Mouse (Mus musculus) kidney, adult 9 months (tissue): Measurements from ENCODE around the gene Mfsd13b.
"Not testable (repeated sequence)": the region's sequence is repeated elsewhere in the genome, so short reads cannot be mapped to it uniquely, and the experiment has no call there.

Source experiments
- DNase-seq: peaks from one replicate; pipeline ENCODE4 v3.0.0; 2022

Mfsd13b gene

DNA sequence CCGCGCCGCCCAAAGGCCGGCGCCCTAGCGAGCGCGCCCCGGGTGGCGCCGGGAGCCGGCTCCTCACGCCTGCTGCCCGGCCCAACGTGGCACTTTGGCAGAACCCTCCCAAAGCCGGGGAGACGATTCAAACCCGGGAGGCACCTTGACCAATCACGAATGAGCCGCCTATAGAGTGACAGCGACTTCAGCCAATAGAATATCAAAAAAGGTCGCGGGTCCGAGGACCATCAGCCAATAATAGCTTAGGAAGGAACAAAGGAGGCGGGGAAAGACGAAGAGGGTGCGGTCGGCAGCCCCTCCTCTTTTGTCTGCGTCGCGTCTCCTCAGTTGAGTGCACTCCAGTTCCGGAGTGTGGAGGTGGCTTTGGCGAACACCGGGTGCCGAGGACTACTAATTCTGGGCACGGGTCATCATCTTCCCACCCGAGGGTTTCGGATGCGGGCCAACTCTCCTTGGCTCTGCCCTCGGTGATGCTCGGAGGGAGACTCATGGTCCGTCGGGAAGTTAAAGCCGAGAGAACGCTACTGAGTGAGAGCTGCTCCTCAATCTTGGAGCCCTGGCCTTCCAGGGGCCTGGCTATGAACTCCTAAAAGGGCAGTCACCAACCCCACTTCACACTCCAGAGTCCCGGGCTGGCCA is at the start of gene Mfsd13b, which contains the start of gene Cdr2:
Gene Mfsd13b, plus strand, starts transcription at position 310 of the 642 bp plus-strand sequence.
Gene Cdr2, minus strand, starts transcription at position 113 of the 642 bp plus-strand sequence.
- DNase-seq = peak; percentile 99

GRCm38 (mm10) chr7:120933110-120933509 is 49.2 kb upstream of the Mfsd13b start:
- DNase-seq = no peak

DNA sequence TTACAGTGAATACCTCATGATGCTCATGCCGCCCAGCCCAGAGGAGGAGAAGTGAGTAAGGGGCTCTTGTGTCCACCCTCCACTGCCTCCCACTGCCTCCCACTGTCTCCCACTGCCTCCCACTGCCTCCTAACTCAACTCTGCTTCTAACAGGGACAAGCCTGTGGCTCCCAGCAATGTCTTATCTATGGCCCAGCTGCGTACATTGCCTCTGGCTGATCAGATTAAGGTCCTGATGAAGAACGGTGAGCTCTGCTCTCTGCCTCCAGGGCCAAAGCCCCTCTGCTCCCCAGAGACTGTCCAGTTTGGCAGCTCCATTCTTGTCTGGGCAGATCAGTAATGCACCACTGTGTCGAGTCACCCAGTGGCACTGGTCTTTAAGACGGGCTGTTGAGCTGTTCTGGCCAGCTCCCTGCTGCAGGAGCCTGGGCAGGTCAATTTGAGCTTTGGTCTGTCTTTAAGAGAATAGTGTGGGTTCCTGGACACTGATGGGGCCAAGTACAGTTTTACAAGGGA is 48.6 kb upstream of the Mfsd13b start:
- DNase-seq = no peak

GRCm38 (mm10) chr7:120934716-120935115 is 47.6 kb upstream of the Mfsd13b start:
- peak; percentile 81 for DNase-seq

GRCm38 (mm10) chr7:120936522-120936921 is 45.8 kb upstream of the Mfsd13b start:
- DNase-seq = no peak

- peak; percentile 53 for DNase-seq
Observed at GRCm38 (mm10) chr7:120938206-120938605, 44.1 kb upstream of the Mfsd13b start.

DNA sequence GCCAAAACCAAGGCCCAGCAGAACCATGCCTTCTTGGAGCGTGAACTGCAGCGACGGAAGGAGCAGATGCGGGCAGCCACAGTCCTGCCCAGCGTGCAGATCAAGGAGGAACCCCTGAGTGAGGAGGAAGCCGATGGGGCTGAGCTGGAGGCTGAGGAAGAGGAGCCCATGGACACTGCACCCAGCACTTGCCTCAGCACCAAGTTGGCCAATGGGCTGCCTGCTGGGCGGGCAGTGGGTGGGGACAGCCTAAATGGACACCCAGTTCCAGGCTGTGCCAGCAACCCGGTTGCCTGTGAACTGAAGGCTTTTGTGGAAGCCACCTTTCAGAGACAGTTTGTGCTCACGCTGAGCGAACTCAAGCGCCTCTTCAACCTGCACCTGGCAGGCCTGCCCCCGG is 42.0 kb upstream of the Mfsd13b start:
- DNase-seq = peak; percentile 92

- DNase-seq = no peak
Observed at GRCm38 (mm10) chr7:120941214-120941613, 41.1 kb upstream of the Mfsd13b start.

DNA sequence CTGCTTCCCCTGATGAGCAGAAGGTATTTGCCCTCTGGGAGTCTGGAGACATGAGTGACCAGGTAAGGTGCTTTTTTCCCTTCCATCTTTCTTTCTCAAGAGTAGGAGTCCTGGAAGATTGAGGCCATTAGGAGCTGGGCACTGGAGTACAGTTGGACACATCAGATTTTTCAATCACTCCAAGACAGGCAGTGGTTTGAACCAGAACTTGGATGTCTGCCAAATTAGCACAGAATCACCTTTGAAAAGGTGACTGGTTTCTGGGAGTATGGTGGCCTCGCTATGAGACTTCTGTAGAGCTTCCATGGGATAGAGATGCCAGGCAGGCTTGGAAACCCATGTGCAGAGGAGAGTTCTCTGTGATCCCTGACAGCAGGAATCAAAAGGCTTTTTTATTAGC is 39.8 kb upstream of the Mfsd13b start:
- peak; percentile 61 for DNase-seq

- peak; percentile 85 for DNase-seq
Observed at GRCm38 (mm10) chr7:120943936-120944509, 38.3 kb upstream of the Mfsd13b start.

DNA sequence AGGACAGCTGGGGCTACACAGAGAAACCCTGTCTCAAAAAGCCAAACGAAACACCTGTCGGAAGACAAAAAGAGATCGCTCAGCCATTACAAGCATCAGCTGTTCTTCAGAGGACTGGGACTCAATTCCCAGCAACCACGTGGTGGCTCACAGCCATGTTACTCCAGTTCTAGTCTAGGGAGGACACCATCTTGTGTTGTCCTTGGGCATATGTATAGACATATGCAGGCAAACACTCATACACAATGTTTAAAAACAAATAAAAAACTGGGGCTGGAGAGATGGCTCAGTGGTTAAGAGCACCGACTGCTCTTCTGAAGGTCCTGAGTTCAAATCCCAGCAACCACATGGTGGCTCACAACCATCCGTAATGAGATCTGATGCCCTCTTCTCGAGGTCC is 28.7 kb upstream of the Mfsd13b start:
- not testable (repeated sequence) for DNase-seq

- DNase-seq = no peak
Observed at GRCm38 (mm10) chr7:120960116-120960515, 22.2 kb upstream of the Mfsd13b start.

DNA sequence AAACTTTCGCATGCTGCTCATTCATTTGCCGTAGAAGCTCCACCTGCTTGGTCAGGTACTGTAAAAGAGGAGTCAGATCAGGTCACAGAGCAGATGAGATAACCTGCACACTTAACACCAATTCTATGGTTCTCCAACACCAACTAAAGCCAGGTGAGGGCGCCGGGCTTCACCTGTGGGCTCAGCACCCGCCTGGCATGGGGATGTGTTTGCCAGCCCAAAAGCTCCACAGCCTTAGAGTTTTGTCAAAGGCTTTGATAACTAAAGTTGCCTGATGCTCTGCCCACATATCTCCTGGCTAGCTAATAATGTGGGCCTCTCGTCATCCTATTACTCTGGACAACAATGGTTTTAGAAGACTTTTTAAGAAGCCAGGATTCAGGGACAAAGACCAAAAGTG is 21.7 kb upstream of the Mfsd13b start:
- peak; percentile 44 for DNase-seq

DNA sequence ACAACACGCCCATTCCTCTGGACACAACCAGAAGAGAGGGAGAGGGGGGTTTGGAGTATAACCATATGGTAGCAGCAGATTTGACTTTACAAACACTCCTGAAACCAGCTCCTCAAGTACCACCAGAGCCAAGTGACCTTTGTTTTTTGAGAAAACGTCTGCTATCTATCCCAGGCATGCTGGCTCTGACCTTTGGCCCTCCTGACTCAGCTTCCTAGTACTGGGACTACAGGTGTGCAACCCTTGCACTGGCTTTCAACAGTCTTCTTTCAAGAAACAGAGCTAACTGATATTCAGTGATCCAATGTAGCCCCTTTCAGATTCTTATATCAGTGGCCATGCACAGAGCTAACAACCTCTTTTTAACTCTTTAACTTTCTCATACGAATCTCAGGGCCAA is 20.4 kb upstream of the Mfsd13b start:
- peak; percentile 90 for DNase-seq

GRCm38 (mm10) chr7:120963126-120963525 is 19.2 kb upstream of the Mfsd13b start:
- no peak for DNase-seq

GRCm38 (mm10) chr7:120969221-120969620 is 13.1 kb upstream of the Mfsd13b start:
- no peak for DNase-seq

DNA sequence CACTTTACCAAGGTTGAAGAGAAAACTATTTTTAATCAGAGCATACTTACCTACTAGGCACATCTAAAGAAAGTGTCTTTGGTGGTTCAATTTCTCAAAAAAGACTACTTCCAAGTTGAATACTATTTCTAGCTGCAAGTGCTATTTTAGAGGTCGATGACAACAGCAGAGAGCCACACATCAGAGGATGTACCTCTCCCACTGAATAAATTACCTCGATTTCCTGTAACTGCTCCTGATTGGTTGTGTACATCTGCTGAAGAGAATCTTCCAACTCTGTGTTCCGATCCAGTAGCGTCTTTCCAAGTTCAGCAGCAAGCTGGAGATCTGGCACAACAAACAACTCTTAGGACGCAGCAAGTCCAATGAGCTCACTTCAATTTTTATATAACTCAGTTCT is 12.2 kb upstream of the Mfsd13b start:
- no peak for DNase-seq

DNA sequence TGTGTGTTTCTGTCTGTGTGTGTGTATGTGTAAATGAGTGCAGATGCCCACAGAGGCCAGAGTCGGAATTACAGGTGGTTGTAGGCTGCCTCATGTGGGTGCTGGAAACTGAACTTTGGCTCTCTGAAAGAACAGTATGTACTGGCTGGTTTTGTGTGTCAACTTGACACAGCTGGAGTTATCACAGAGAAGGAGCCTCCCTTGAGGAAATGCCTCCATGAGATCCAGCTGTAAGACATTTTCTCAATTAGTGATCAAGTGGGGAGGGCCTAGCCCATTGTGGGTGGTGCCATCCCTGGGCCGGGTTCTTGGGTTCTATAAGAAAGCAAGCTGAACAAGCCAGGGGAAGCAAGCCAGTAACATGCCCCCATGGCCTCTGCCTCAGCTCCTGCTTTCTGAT is 9.8 kb upstream of the Mfsd13b start:
- DNase-seq = peak; percentile 27

- DNase-seq = no peak
Observed at GRCm38 (mm10) chr7:120974001-120974400, 8.3 kb upstream of the Mfsd13b start.

- peak; percentile 36 for DNase-seq
Observed at GRCm38 (mm10) chr7:120977063-120977462, 5.2 kb upstream of the Mfsd13b start.

DNA sequence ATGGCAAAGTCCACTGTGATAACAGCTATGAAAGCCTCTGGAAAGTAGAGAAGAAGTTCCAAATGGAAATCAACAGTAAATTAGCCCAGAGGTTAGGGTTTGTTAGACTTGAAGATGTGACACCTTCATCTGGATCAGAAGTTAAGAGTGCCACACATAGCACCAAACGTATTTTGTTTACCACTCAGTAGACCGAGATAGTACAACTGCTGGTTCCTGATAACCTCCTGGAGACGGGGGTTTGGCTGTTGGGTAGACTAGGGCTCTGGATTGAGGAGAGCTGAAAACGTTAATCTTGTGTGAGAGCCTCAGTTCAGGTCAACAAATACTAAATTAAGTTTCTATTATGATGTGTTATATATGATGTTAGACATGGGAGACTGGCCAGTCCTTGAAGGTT is 2.3 kb upstream of the Mfsd13b start:
- DNase-seq = no peak

GRCm38 (mm10) chr7:120980931-120981924 is 1.1 kb upstream of the Mfsd13b start:
- peak; percentile 48 for DNase-seq

GRCm38 (mm10) chr7:120982968-120983367 is 659 bp downstream of the Mfsd13b start:
- no peak for DNase-seq
